Mouse (Mus musculus): ENCODE data around the gene Nr2e1.

The Nr2e1 gene

GRCm38 (mm10) chr10:42546507-42546906, 36.9 kb downstream of the Nr2e1 start:
- no peak for DNase-seq (ENCODE audit: low spot score)

GRCm38 (mm10) chr10:42545707-42546503, 37.5 kb downstream of the Nr2e1 start:
- no peak for DNase-seq (ENCODE audit: low spot score)

- DNase-seq (ENCODE audit: low spot score) = peak; percentile 85
These were observed 45.7 kb downstream of the Nr2e1 start for GRCm38 (mm10) chr10:42537571-42538316.

DNA sequence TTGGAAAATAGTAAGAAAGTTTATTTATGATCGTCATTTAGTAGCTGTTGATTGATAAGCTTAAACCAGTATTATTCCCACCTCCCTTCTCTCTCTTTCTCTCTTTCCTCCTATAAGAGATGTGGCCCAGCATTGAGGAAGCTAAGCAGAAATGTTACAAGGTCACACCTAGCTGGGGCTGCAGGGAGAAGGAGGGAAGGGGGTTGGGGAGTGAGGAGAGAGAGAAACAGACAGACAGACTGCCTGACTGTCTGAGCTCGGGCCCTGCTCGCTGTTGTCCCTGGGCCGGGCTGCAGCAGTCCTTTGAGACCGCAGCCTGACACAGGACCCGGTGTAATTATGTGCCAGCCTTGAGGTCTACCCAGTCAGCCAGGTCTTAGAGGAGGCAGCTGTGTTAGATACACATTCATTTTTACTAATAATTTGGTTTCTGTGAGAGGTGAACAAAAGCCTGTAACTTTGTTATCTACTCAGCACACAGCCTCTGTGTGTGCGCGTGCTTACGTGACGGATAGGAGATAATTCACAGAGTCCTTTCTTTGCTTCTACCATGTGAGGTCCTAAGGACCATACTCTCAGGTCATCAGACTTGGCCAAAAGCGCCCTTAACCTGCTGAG, 49.5 kb downstream of the Nr2e1 start:
- peak; percentile 78 for DNase-seq (ENCODE audit: low spot score)

GRCm38 (mm10) chr10:42525682-42526081, 57.8 kb downstream of the Nr2e1 start:
- DNase-seq (ENCODE audit: low spot score) = no peak

- no peak for DNase-seq (ENCODE audit: low spot score)
These were observed 59.8 kb downstream of the Nr2e1 start for GRCm38 (mm10) chr10:42523556-42524162.

DNA sequence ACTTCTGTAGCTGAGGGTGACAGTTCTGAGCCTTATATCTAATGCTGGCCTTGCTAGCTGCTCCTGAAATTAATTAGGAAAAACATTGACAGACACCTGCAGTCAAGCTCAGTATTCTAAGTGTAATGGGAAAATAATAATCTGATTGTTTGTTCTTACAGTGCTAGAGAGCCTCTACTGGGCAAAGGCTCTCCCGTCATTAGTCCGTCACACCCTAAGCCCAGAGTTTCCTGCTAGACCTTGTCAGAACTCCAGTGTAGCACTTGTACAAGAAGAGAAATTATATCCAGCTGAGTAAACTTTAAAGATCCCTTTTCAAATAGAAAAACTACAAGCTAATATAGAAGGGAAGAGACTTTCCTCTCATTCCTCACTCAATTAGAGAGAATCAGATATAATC, 60.5 kb downstream of the Nr2e1 start:
- no peak for DNase-seq (ENCODE audit: low spot score)

DNA sequence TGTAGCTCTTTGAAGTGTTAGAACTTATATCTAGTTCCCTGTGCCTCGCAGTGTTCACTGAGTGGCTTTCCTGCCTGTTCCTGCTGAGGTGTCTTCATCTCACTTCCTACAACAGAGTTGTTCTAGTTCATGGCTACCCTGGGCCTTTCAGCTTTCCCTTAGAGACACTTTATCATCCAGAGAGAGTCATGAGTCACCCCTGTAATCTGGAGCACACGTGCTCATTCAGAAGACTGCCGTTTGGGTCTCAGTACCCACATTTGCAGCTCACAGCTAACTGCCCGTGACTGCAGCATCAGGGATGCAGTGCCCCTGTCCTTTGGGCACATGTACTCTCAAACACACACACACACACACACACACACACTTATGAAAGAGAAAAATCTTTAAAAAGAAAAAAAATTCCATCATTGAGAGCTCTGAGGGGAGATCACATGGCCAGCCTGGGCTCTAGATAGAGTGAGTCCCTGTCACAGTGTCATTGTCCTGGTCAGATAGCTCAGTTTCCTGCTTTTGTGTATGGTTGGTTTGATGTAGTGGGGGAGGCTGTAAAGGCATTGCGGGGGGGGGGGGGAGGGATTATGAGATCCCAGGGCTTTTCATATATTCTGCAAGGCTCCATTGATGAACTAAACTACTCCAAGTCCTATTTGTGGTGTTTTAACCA, 62.0 kb downstream of the Nr2e1 start:
- DNase-seq (ENCODE audit: low spot score) = no peak

DNA sequence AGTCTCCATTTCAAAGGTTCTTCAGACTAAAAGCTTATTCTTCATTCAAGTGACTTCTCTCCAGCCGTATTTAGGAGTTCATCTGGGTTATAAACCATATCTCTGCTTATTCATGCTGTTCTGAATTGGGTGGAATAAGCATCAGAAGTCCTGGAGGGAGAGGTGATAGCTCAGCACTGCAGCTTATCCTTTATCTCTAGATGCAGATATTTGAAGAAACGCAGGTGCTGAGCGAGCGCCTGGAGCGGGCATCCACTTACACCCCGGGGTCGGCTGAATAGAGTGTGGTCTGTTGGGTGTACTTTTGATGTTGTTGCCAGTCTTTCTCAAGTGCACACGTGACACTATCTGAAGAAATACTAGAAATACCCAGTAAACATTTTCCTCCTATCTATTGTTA, 65.1 kb downstream of the Nr2e1 start:
- DNase-seq (ENCODE audit: low spot score) = no peak

GRCm38 (mm10) chr10:42514125-42514524, 69.3 kb downstream of the Nr2e1 start:
- no peak for DNase-seq (ENCODE audit: low spot score)

Measured in c-Kit-positive CD71-positive TER-119-positive erythroid progenitor cells, embryonic 14.5 days (primary cell).